Mouse (Mus musculus): ENCODE data around the gene Grip2. TPM values are rescaled to one million over a fixed set of nuclear protein-coding genes. Genes with fewer than 3 reads are reported as not detected.

Gene Grip2
- polyA plus RNA-seq, 1 experiment from 2014 or later = 0.12 TPM

GRCm38 (mm10) chr6:91795640-91796039 lies 31.4 kb downstream of the Grip2 start:
- Histone ChIP-seq H3K27me3 (0 out of 2 replicates have a peak, but pooled peaks cover 5% of the 10 kb centered on the region), H3K9ac (no peak overlapping the region), H3K9me3 (replicated peaks) (no peaks in the 10 kb centered on the region), H3K36me3 (replicated peaks) (no peaks in the 10 kb centered on the region), H3K4me1 (replicated peaks) (no peaks in the 10 kb centered on the region), H3K4me3 (replicated peaks) (no peak overlapping the region), H3K27ac (replicated peaks) (no peak overlapping the region), H3K4me2 (no peak overlapping the region)
- ATAC-seq (ENCODE audit: insufficient read depth) = no peak
- 33% methylated on average over 3 of the region's 3 CpGs for WGBS (ENCODE audit: insufficient replicate concordance)

GRCm38 (mm10) chr6:91788311-91788798 lies 38.7 kb downstream of the Grip2 start:
- no peaks in the 10 kb centered on the region for H3K4me1 ChIP-seq (replicated peaks)
- no peaks in the 10 kb centered on the region for H3K27me3 ChIP-seq
- H3K36me3 ChIP-seq (replicated peaks) = no peaks in the 10 kb centered on the region
- WGBS (ENCODE audit: insufficient replicate concordance) = 68% methylated on average over 9 of the region's 9 CpGs
- H3K27ac ChIP-seq (replicated peaks) = no peak overlapping the region
- H3K9ac ChIP-seq = no peak overlapping the region
- H3K4me2 ChIP-seq = no peak overlapping the region
- no peaks in the 10 kb centered on the region for H3K9me3 ChIP-seq (replicated peaks)
- ATAC-seq (ENCODE audit: insufficient read depth) = no peak
- H3K4me3 ChIP-seq (replicated peaks) = no peak overlapping the region

GRCm38 (mm10) chr6:91785018-91785417 lies 42.0 kb downstream of the Grip2 start:
- no peaks in the 10 kb centered on the region for H3K9me3 ChIP-seq (replicated peaks)
- ATAC-seq (ENCODE audit: insufficient read depth) = no peak
- no peaks in the 10 kb centered on the region for H3K4me1 ChIP-seq (replicated peaks)
- H3K27me3 ChIP-seq = no peaks in the 10 kb centered on the region
- H3K4me3 ChIP-seq (replicated peaks) = no peak overlapping the region
- H3K4me2 ChIP-seq = no peak overlapping the region
- no peak overlapping the region for H3K27ac ChIP-seq (replicated peaks)
- H3K9ac ChIP-seq = no peak overlapping the region
- WGBS (ENCODE audit: insufficient replicate concordance) = 52% methylated on average over 3 of the region's 3 CpGs
- H3K36me3 ChIP-seq (replicated peaks) = no peaks in the 10 kb centered on the region

GRCm38 (mm10) chr6:91779206-91779605 lies 47.8 kb downstream of the Grip2 start:
- ATAC-seq (ENCODE audit: insufficient read depth) = no peak
- Histone ChIP-seq H3K27ac (replicated peaks) (no peak overlapping the region), H3K4me1 (replicated peaks) (no peaks in the 10 kb centered on the region), H3K4me2 (no peak overlapping the region), H3K9me3 (replicated peaks) (no peaks in the 10 kb centered on the region), H3K27me3 (no peaks in the 10 kb centered on the region), H3K9ac (no peak overlapping the region), H3K36me3 (replicated peaks) (no peaks in the 10 kb centered on the region), H3K4me3 (replicated peaks) (no peak overlapping the region)
- 49% methylated on average over 9 of the region's 9 CpGs for WGBS (ENCODE audit: insufficient replicate concordance)

- Histone ChIP-seq H3K9me3 (replicated peaks) (no peaks in the 10 kb centered on the region), H3K27me3 (no peaks in the 10 kb centered on the region), H3K9ac (no peak overlapping the region), H3K4me2 (no peak overlapping the region), H3K27ac (replicated peaks) (no peak overlapping the region), H3K4me1 (replicated peaks) (no peaks in the 10 kb centered on the region), H3K4me3 (replicated peaks) (no peak overlapping the region), H3K36me3 (replicated peaks) (no peaks in the 10 kb centered on the region)
- 6% methylated on average over 9 of the region's 9 CpGs for WGBS (ENCODE audit: insufficient replicate concordance)
- no peak for ATAC-seq (ENCODE audit: insufficient read depth)
Measured at GRCm38 (mm10) chr6:91776543-91776942, 50.5 kb downstream of the Grip2 start.

DNA sequence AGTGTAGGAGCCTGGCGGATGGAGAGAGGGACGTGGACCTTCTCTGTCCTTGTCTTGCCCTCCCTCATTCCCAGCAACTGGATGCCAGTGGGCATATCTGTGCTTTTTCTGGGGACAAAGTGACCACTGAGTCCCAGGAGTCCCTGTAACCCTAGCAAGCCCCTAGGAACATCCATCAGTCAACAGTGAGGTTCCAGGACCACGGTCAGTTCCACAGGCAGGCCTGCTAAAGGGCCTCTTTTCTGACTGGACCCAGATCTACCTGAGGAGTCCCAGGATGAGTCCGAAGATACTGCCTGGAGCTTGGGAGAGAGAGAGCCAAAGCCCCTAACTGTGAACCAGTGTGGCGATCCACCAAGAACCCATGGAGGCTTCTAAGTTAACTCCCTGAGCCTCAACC lies 53.1 kb downstream of the Grip2 start:
- H3K9me3 ChIP-seq (replicated peaks) = no peaks in the 10 kb centered on the region
- WGBS (ENCODE audit: insufficient replicate concordance) = 61% methylated on average over 5 of the region's 5 CpGs

GRCm38 (mm10) chr6:91767550-91767949 lies 59.5 kb downstream of the Grip2 start:
- no peaks in the 10 kb centered on the region for H3K4me1 ChIP-seq (replicated peaks)
- no peaks in the 10 kb centered on the region for H3K36me3 ChIP-seq (replicated peaks)
- WGBS (ENCODE audit: insufficient replicate concordance) = 30% methylated on average over 8 of the region's 8 CpGs

More for the DNA sequence above, 53.1 kb downstream of the Grip2 start:
- Histone ChIP-seq H3K9ac (no peak overlapping the region), H3K36me3 (replicated peaks) (no peaks in the 10 kb centered on the region), H3K27me3 (no peaks in the 10 kb centered on the region), H3K27ac (replicated peaks) (no peak overlapping the region), H3K4me2 (no peak overlapping the region), H3K4me1 (replicated peaks) (no peaks in the 10 kb centered on the region), H3K4me3 (replicated peaks) (no peak overlapping the region)
- ATAC-seq (ENCODE audit: insufficient read depth) = no peak

DNA sequence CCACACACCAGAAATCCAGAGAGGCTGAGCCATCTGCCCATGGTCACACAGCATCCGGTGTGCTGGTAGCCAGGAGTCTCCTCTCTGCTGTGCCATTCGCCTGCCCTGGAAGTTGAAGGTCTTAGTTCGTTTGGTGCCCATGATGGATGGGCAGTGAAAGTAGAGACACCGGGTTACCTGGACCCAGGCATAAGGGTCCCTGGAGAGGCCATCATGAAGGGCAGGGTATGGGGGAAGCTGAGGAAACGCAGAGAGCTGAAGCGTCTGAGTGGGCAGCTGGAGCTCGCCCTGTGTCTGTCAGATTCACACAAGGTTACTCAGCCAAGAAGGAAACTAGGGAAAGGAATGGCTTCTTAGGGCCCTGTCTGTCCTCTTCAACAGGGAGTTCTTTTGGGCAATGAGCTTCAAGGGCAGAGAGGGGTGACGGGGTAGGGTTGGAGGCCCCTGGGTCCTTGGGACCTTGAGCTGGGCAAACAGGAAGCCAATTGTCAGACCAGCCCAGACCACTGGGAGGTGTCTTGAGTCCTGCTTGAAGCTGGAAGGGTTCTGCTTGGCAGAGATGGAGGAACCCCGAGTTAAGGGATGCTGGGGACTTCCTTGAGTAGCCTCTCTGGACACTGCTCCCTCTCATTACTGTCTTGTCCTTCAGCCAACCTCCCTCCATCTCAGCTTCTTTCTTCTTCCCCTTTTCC lies 64.9 kb downstream of the Grip2 start:
- peaks cover 10% of the 10 kb centered on the region; the same call in 1 of the 2 replicates for H3K36me3 ChIP-seq (replicated peaks)
- no peaks in the 10 kb centered on the region for H3K4me1 ChIP-seq (replicated peaks)
- H3K27me3 ChIP-seq = no peaks in the 10 kb centered on the region
- WGBS (ENCODE audit: insufficient replicate concordance) = 55% methylated on average over 9 of the region's 9 CpGs
- no peak overlapping the region for H3K9ac ChIP-seq
- ATAC-seq (ENCODE audit: insufficient read depth) = no peak
- H3K9me3 ChIP-seq (replicated peaks) = no peaks in the 10 kb centered on the region
- no peak overlapping the region for H3K27ac ChIP-seq (replicated peaks)
- H3K4me3 ChIP-seq (replicated peaks) = no peak overlapping the region
- H3K4me2 ChIP-seq = no peak overlapping the region

More at GRCm38 (mm10) chr6:91767550-91767949, 59.5 kb downstream of the Grip2 start:
- H3K4me2 ChIP-seq = no peak overlapping the region
- no peak overlapping the region for H3K27ac ChIP-seq (replicated peaks)
- H3K9ac ChIP-seq = no peak overlapping the region
- no peaks in the 10 kb centered on the region for H3K27me3 ChIP-seq
- no peaks in the 10 kb centered on the region for H3K9me3 ChIP-seq (replicated peaks)
- no peak overlapping the region for H3K4me3 ChIP-seq (replicated peaks)
- ATAC-seq (ENCODE audit: insufficient read depth) = no peak

DNA sequence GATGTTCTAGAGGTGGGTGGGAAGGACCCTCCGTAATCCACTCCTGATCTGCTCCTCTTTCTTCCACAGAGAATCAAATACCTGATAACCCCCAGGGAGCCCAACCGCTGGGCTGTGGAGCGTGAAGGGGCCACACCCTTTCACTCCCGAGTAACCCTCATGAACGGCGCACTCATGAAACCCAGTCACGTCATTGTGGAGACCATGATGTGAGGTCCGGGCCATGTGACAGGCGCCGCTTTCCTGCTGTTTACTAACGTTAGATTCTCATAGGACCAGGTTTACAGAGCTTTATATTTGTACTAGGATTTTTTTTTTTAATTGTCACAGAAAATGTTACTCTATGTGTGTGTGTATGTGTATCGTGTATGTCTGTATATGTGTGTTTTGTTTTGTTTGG lies 72.2 kb downstream of the Grip2 start:
- WGBS (ENCODE audit: insufficient replicate concordance) = 74% methylated on average over 12 of the region's 12 CpGs
- ATAC-seq (ENCODE audit: insufficient read depth) = no peak
- no peaks in the 10 kb centered on the region for H3K27me3 ChIP-seq

GRCm38 (mm10) chr6:91754098-91754497 lies 73.0 kb downstream of the Grip2 start:
- Histone ChIP-seq H3K27ac (replicated peaks) (no peak overlapping the region), H3K4me3 (replicated peaks) (no peak overlapping the region), H3K4me1 (replicated peaks) (no peaks in the 10 kb centered on the region; the same call in 1 of the 2 replicates), H3K36me3 (replicated peaks) (peaks cover 52% of the 10 kb centered on the region), H3K4me2 (no peak overlapping the region), H3K9me3 (replicated peaks) (no peaks in the 10 kb centered on the region), H3K9ac (no peak overlapping the region), H3K27me3 (no peaks in the 10 kb centered on the region)
- ATAC-seq (ENCODE audit: insufficient read depth) = no peak
- 62% methylated on average over 6 of the region's 6 CpGs for WGBS (ENCODE audit: insufficient replicate concordance)

More for the DNA sequence above, 72.2 kb downstream of the Grip2 start:
- no peak overlapping the region for H3K4me3 ChIP-seq (replicated peaks)
- peaks cover 52% of the 10 kb centered on the region for H3K36me3 ChIP-seq (replicated peaks)
- H3K9me3 ChIP-seq (replicated peaks) = no peaks in the 10 kb centered on the region
- H3K9ac ChIP-seq = no peak overlapping the region
- no peak overlapping the region for H3K4me2 ChIP-seq
- no peaks in the 10 kb centered on the region; the same call in 1 of the 2 replicates for H3K4me1 ChIP-seq (replicated peaks)
- no peak overlapping the region for H3K27ac ChIP-seq (replicated peaks)

DNA sequence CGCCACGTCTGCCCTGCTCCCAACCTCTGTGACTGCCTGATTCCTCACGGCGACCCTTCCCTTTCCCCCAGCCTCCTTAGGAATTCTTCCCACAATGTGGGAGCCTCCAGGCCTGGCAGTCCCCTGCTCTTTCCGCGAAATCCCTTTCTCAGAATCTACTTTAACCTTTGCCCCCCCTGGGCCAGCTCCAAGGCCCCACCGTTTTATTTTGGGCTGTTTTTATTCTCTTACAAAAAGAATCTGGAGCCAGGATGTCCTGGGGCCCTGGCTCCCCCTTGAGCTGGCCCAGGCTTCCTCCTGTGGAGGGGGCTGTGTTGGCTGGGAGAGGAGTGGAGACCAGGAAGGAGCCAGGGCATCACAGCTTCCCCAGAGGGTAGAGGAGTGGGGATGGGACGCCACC lies 74.2 kb downstream of the Grip2 start:
- Histone ChIP-seq H3K9ac (no peak overlapping the region), H3K9me3 (replicated peaks) (no peaks in the 10 kb centered on the region)
- WGBS (ENCODE audit: insufficient replicate concordance) = 71% methylated on average over 8 of the region's 8 CpGs

More for the DNA sequence above, 74.2 kb downstream of the Grip2 start:
- H3K4me3 ChIP-seq (replicated peaks) = no peak overlapping the region
- no peak for ATAC-seq (ENCODE audit: insufficient read depth)
- no peaks in the 10 kb centered on the region; the same call in 1 of the 2 replicates for H3K4me1 ChIP-seq (replicated peaks)
- peaks cover 59% of the 10 kb centered on the region for H3K36me3 ChIP-seq (replicated peaks)
- no peaks in the 10 kb centered on the region for H3K27me3 ChIP-seq
- no peak overlapping the region for H3K27ac ChIP-seq (replicated peaks)
- no peak overlapping the region for H3K4me2 ChIP-seq

All from liver, embryonic 15.5 days (tissue).